Mouse (Mus musculus): ENCODE results near the gene Cdk5rap3.

Cdk5rap3 gene

GRCm38 (mm10) chr11:96861446-96861845 is 54.9 kb downstream of the Cdk5rap3 start:
- no peak for DNase-seq (ENCODE audit: low read depth, low spot score)

- peak; percentile 52 for DNase-seq (ENCODE audit: low read depth, low spot score)
Observed at GRCm38 (mm10) chr11:96860564-96860963, 55.7 kb downstream of the Cdk5rap3 start.

- DNase-seq (ENCODE audit: low read depth, low spot score): no peak
Observed at GRCm38 (mm10) chr11:96859635-96860034, 56.7 kb downstream of the Cdk5rap3 start.

GRCm38 (mm10) chr11:96857446-96857845 is 58.9 kb downstream of the Cdk5rap3 start:
- no peak for DNase-seq (ENCODE audit: low read depth, low spot score)
